In genomic region chr16:13245658-13246057, GRCm38 (mm10) we compare ENCODE assay signal across 13 mouse cellular contexts.
"Had no signal": no experiment of that assay in that cellular context is flagged by ENCODE, and none has a peak within 500 bp of the region (broad histone marks: within the 10 kb centered on the region; RNA-seq: fewer than 3 reads in every experiment).

No protein-coding gene starts in this region.

- H3K36me3 ChIP-seq: limb, embryonic 12.5 days; liver, embryonic 13.5 days; midbrain, embryonic 13.5 days had no signal

- ATAC-seq: inflammation-experienced regulatory T-cells, adult 6 months; liver, postnatal 0 days; midbrain, embryonic 13.5 days had no signal

- DNase-seq: kidney, adult 18-20 months; layer of hippocampus, adult 9-11 months; layer of hippocampus, postnatal 36 days; liver; liver, embryonic 13.5 days; liver, postnatal 0 days; lung, postnatal 10 days; spleen, adult 18-20 months; thymus, adult 18-20 months; thymus, postnatal 14 days had no signal

- H3K4me2 ChIP-seq: limb, embryonic 12.5 days; liver, embryonic 13.5 days; midbrain, embryonic 13.5 days had no signal

- H3K4me1 ChIP-seq: limb, embryonic 12.5 days; liver, embryonic 13.5 days; midbrain, embryonic 13.5 days had no signal

- H3K4me3 ChIP-seq: limb, embryonic 12.5 days; liver, embryonic 13.5 days; midbrain, embryonic 13.5 days had no signal

- H3K9ac ChIP-seq: limb, embryonic 12.5 days; liver, embryonic 13.5 days; liver, postnatal 0 days; midbrain, embryonic 13.5 days had no signal

- H3K27ac ChIP-seq: limb, embryonic 12.5 days; liver, embryonic 13.5 days; midbrain, embryonic 13.5 days had no signal

- H3K9me3 ChIP-seq: limb, embryonic 12.5 days; liver, embryonic 13.5 days; midbrain, embryonic 13.5 days had no signal

- H3K27me3 ChIP-seq: limb, embryonic 12.5 days; liver, embryonic 13.5 days; midbrain, embryonic 13.5 days had no signal
